9 mouse cellular contexts compared by ENCODE assay signal in the genomic region with DNA sequence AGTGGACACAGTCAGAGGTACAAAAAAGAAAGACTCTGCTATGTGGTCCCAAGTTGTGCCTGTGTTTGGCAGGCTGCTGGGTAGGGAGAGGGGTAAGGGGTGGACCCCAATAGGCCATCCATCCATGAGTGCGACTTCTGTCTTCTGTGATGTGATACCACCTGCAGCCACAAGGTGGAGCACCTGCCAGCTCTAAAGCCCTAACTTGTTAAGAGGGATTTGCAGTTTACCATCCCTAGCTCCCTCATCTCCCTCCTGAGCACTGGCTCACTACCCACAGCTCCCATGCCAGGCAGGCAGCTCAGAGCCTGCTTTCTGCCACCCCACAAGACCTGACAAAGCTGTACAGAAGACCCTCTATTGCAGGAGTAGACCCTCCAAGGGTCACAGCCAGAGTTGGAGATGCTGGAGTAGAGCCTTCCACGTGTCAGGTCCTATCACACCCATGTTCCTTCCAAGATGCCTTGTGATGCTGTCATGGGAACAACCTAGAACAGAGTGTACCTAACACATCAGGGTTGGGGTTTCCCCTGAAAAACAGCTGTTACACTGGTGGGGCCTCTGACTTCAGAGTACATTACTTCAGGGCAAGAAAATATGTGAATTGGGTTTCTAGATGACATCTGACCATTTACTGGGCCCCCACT. TPM values are rescaled to one million over a fixed set of nuclear protein-coding genes. Genes with fewer than 3 reads are reported as not detected.
A peak's percentile ranks its signal among the peaks of the same experiment; 100 is the strongest.
DNase-seq lines count a peak whose midpoint lies in the region; ATAC-seq and TF ChIP-seq lines count a peak whose summit lies in the region.
"Had no signal": no experiment of that assay in that cellular context is flagged by ENCODE, and none has a peak within 500 bp of the region (broad histone marks: within the 10 kb centered on the region; RNA-seq: fewer than 3 reads in every experiment).

No protein-coding gene starts in this region.

- peak; percentile 98 for TF ChIP-seq CTCF in liver, postnatal 0 days (IDR thresholded peaks at IDR 0.05; ENCODE audit: low read depth)

- no peak overlapping the region for H3K4me2 ChIP-seq in liver, postnatal 0 days (ENCODE audit: low read depth, low read length)
- H3K4me2 ChIP-seq: heart, embryonic 15.5 days had no signal

- TF ChIP-seq EP300 in liver, postnatal 0 days (IDR thresholded peaks at IDR 0.05; ENCODE audit: low read depth), result no peak; the same call in 1 of the 2 replicates

- peaks cover 47% of the 10 kb centered on the region for H3K4me1 ChIP-seq in liver, postnatal 0 days (ENCODE audit: insufficient read depth)

- no peaks in the 10 kb centered on the region for H3K27me3 ChIP-seq in liver, postnatal 0 days (ENCODE audit: insufficient read depth, low read length)
- H3K27me3 ChIP-seq: heart, embryonic 15.5 days had no signal

- no peaks in the 10 kb centered on the region for H3K36me3 ChIP-seq in liver, postnatal 0 days (replicated peaks; ENCODE audit: insufficient read depth, low read length)
- H3K36me3 ChIP-seq: heart, embryonic 15.5 days had no signal

- no peak overlapping the region for H3K4me3 ChIP-seq in liver, postnatal 0 days (ENCODE audit: low read depth, low read length)
- H3K4me3 ChIP-seq: heart, embryonic 15.5 days had no signal

- peak; percentile 62 for ATAC-seq in CD4-positive, CD25-positive, alpha-beta regulatory T cell, adult 4 months
- peak; percentile 36 for ATAC-seq in granulocyte monocyte progenitor cell, adult 5-6 weeks (replicated peaks; ENCODE audit: poor library complexity, severe bottlenecking)
- peak; percentile 10; the same call in 1 of the 2 replicates for ATAC-seq in liver, postnatal 0 days

- 0 out of 2 replicates have a peak overlapping the region, but pooled peaks have one; percentile 29 for H3K27ac ChIP-seq in liver, postnatal 0 days (ENCODE audit: low read depth)
- H3K27ac ChIP-seq: heart, embryonic 15.5 days had no signal

- DNase-seq in adrenal gland, postnatal 10 days, result peak; percentile 88
- peak; percentile 68 for DNase-seq in embryo, embryonic 11.5 days (ENCODE audit: low read depth, low spot score)
- DNase-seq in kidney, postnatal 4 days, result peak; percentile 90 to 91
- DNase-seq in liver, postnatal 0 days, result peak; percentile 86
- DNase-seq in ovary, postnatal 36 days (ENCODE audit: low spot score), result peak; percentile 77
- DNase-seq in thymus, postnatal 10 days (ENCODE audit: low spot score in 2 of 2), result peak; percentile 65 to 85

- no peak overlapping the region for H3K9ac ChIP-seq in liver, postnatal 0 days (replicated peaks)
- H3K9ac ChIP-seq: heart, embryonic 15.5 days had no signal

- H3K9me3 ChIP-seq in liver, postnatal 0 days (ENCODE audit: low read length), result no peaks in the 10 kb centered on the region
- H3K9me3 ChIP-seq: heart, embryonic 15.5 days had no signal

- WGBS in liver, postnatal 0 days (ENCODE audit: insufficient replicate concordance), result 44% methylated on average over 2 of the region's 2 CpGs

RNA-seq across cellular contexts. Expression of a gene that starts 3.5 kb away (rescaled TPM):
- 10 to 100 TPM; 25.3 to 25.7 TPM for polyA plus RNA-seq in CD4-positive, CD25-positive, alpha-beta regulatory T cell, adult 4 months (2017; shearing (Covaris generic))
- 10 to 100 TPM; 13.9 to 22.1 TPM for total RNA-seq in adrenal gland, postnatal 10 days (2021)
- 15.0 and 19.9 TPM in 2 replicates for total RNA-seq in granulocyte monocyte progenitor cell, adult 5-6 weeks (2014; fragmentation: Nextera tagmentation)
- 15.9 and 18.4 TPM in 2 replicates for total RNA-seq in granulocyte monocyte progenitor cell, adult 5-6 weeks (2017)
- 3.2 and 3.7 TPM in 2 replicates for polyA plus RNA-seq in liver, postnatal 0 days (2015; fragmentation: Nextera tagmentation; extraction: Ambion mirVana)

RNA-seq across cellular contexts. Expression of a gene that starts 20.4 kb away (rescaled TPM):
- 1 to 10 TPM; 3.3 to 3.8 TPM for polyA plus RNA-seq in CD4-positive, CD25-positive, alpha-beta regulatory T cell, adult 4 months (2017; shearing (Covaris generic))
- total RNA-seq in adrenal gland, postnatal 10 days (2021), result 1 to 10 TPM; 4.4 to 6.5 TPM
- 8.0 and 12.6 TPM in 2 replicates for total RNA-seq in granulocyte monocyte progenitor cell, adult 5-6 weeks (2014; fragmentation: Nextera tagmentation)
- total RNA-seq in granulocyte monocyte progenitor cell, adult 5-6 weeks (2017), result 6.9 and 8.7 TPM in 2 replicates
- 0.09 and 0.11 TPM in 2 replicates for polyA plus RNA-seq in liver, postnatal 0 days (2015; fragmentation: Nextera tagmentation; extraction: Ambion mirVana)

Comparison
In these comparisons a context has a peak if more than half of its experiments do, and no peak if none do; other contexts are left out.
1. ATAC-seq: peak in every context shown above with its lines; median percentile 62 in CD4-positive, CD25-positive, alpha-beta regulatory T cell, adult 4 months; 36 in granulocyte monocyte progenitor cell, adult 5-6 weeks; 10 in liver, postnatal 0 days.